ENCODE assay signal across 24 mouse cellular contexts in genomic region chr4:134112403-134112802, GRCm38 (mm10). TPM values are rescaled to one million over a fixed set of nuclear protein-coding genes. Genes with fewer than 3 reads are reported as not detected.
A peak's percentile ranks its signal among the peaks of the same experiment; 100 is the strongest.
DNase-seq lines count a peak whose midpoint lies in the region; ATAC-seq and TF ChIP-seq lines count a peak whose summit lies in the region.
"Had no signal": no experiment of that assay in that cellular context is flagged by ENCODE, and none has a peak within 500 bp of the region (broad histone marks: within the 10 kb centered on the region; RNA-seq: fewer than 3 reads in every experiment).

No protein-coding gene starts in this region.

- no peaks in the 10 kb centered on the region for H3K36me3 ChIP-seq in heart, embryonic 13.5 days
- no peaks in the 10 kb centered on the region for H3K36me3 ChIP-seq in midbrain, embryonic 11.5 days (ENCODE audit: control insufficient read depth, insufficient read depth, low read length)
- H3K36me3 ChIP-seq in midbrain, postnatal 0 days (ENCODE audit: insufficient read depth, low read length): no peaks in the 10 kb centered on the region
- peaks cover 9% of the 10 kb centered on the region for H3K36me3 ChIP-seq in E14TG2a.4 (ENCODE audit: insufficient read depth, low read length)
- H3K36me3 ChIP-seq in embryonic facial prominence, embryonic 10.5 days (replicated peaks): no peaks in the 10 kb centered on the region
- H3K36me3 ChIP-seq: embryonic facial prominence, embryonic 12.5 days; forebrain, embryonic 12.5 days; hindbrain, embryonic 13.5 days had no signal

- H3K9ac ChIP-seq in heart, embryonic 13.5 days: peak overlapping the region; percentile 44
- no peak overlapping the region for H3K9ac ChIP-seq in midbrain, embryonic 11.5 days (ENCODE audit: low read length)
- H3K9ac ChIP-seq in midbrain, postnatal 0 days (replicated peaks; ENCODE audit: low read length, poor library complexity, severe bottlenecking): no peak overlapping the region
- H3K9ac ChIP-seq: embryonic facial prominence, embryonic 12.5 days; forebrain, embryonic 12.5 days; hindbrain, embryonic 13.5 days had no signal

- no peak overlapping the region for H3K4me3 ChIP-seq in heart, embryonic 13.5 days
- no peak overlapping the region for H3K4me3 ChIP-seq in midbrain, embryonic 11.5 days (ENCODE audit: low read depth, low read length)
- no peak overlapping the region for H3K4me3 ChIP-seq in midbrain, postnatal 0 days (ENCODE audit: low read depth, low read length)
- peak overlapping the region; percentile 54 for H3K4me3 ChIP-seq in E14TG2a.4 (replicated peaks; ENCODE audit: low read length)
- H3K4me3 ChIP-seq in embryonic facial prominence, embryonic 10.5 days: no peak overlapping the region
- H3K4me3 ChIP-seq: embryonic facial prominence, embryonic 12.5 days; forebrain, embryonic 12.5 days; heart, adult 2 months; hindbrain, embryonic 13.5 days had no signal

- H3K27ac ChIP-seq in heart, embryonic 13.5 days (replicated peaks): no peak overlapping the region
- H3K27ac ChIP-seq in midbrain, embryonic 11.5 days (ENCODE audit: low read depth, low read length): no peak overlapping the region
- H3K27ac ChIP-seq in midbrain, postnatal 0 days (ENCODE audit: low read depth, low read length): no peak overlapping the region
- 0 out of 2 replicates have a peak overlapping the region, but pooled peaks have one; percentile 16 for H3K27ac ChIP-seq in embryonic facial prominence, embryonic 10.5 days (replicated peaks)
- H3K27ac ChIP-seq: embryonic facial prominence, embryonic 12.5 days; forebrain, embryonic 12.5 days; heart, adult 2 months; hindbrain, embryonic 13.5 days; hindbrain, postnatal 0 days had no signal

- peaks cover 26% of the 10 kb centered on the region for H3K4me1 ChIP-seq in heart, embryonic 13.5 days
- H3K4me1 ChIP-seq in midbrain, embryonic 11.5 days (ENCODE audit: control insufficient read depth, insufficient read depth, low read length): peaks cover 12% of the 10 kb centered on the region
- H3K4me1 ChIP-seq in midbrain, postnatal 0 days (ENCODE audit: insufficient read depth, low read length): no peaks in the 10 kb centered on the region
- H3K4me1 ChIP-seq in E14TG2a.4 (replicated peaks; ENCODE audit: low read depth, low read length): peaks cover 99% of the 10 kb centered on the region
- peaks cover 59% of the 10 kb centered on the region for H3K4me1 ChIP-seq in embryonic facial prominence, embryonic 10.5 days

- no peak for ATAC-seq in heart, embryonic 13.5 days (ENCODE audit: extremely low read depth, insufficient number of reproducible peaks, low FRiP score, low TSS enrichment)
- no peak for ATAC-seq in midbrain, embryonic 11.5 days (ENCODE audit: low FRiP score)
- no peak for ATAC-seq in midbrain, postnatal 0 days (ENCODE audit: low FRiP score)
- ATAC-seq: forebrain, embryonic 16.5 days; hindbrain, postnatal 0 days had no signal

- H3K4me2 ChIP-seq in heart, embryonic 13.5 days: no peak overlapping the region
- H3K4me2 ChIP-seq in midbrain, embryonic 11.5 days: no peak overlapping the region
- H3K4me2 ChIP-seq in midbrain, postnatal 0 days (ENCODE audit: low read depth, low read length, poor library complexity, severe bottlenecking): no peak overlapping the region
- H3K4me2 ChIP-seq: embryonic facial prominence, embryonic 12.5 days; forebrain, embryonic 12.5 days; hindbrain, embryonic 13.5 days had no signal

- no peak for TF ChIP-seq CTCF in midbrain, postnatal 0 days (IDR thresholded peaks at IDR 0.05)
- no peak for TF ChIP-seq CTCF in E14TG2a.4 (conservative IDR thresholded peaks at IDR 0.05; ENCODE audit: low read length)

- no peaks in the 10 kb centered on the region for H3K9me3 ChIP-seq in heart, embryonic 13.5 days
- H3K9me3 ChIP-seq in midbrain, embryonic 11.5 days (ENCODE audit: control insufficient read depth, low read length): no peaks in the 10 kb centered on the region
- no peaks in the 10 kb centered on the region for H3K9me3 ChIP-seq in midbrain, postnatal 0 days (ENCODE audit: low read length)
- no peaks in the 10 kb centered on the region for H3K9me3 ChIP-seq in E14TG2a.4 (ENCODE audit: low read length)
- H3K9me3 ChIP-seq in embryonic facial prominence, embryonic 10.5 days: no peaks in the 10 kb centered on the region
- H3K9me3 ChIP-seq: embryonic facial prominence, embryonic 12.5 days; forebrain, embryonic 12.5 days; hindbrain, embryonic 13.5 days had no signal

- no peaks in the 10 kb centered on the region; the same call in 1 of the 2 replicates for H3K27me3 ChIP-seq in heart, embryonic 13.5 days (replicated peaks)
- H3K27me3 ChIP-seq in midbrain, embryonic 11.5 days (ENCODE audit: control insufficient read depth, insufficient read depth, low read length): no peaks in the 10 kb centered on the region
- H3K27me3 ChIP-seq in midbrain, postnatal 0 days (ENCODE audit: insufficient read depth, low read length): no peaks in the 10 kb centered on the region
- H3K27me3 ChIP-seq in E14TG2a.4 (ENCODE audit: insufficient read depth, low read length): no peaks in the 10 kb centered on the region
- no peaks in the 10 kb centered on the region for H3K27me3 ChIP-seq in embryonic facial prominence, embryonic 10.5 days (replicated peaks; ENCODE audit: low read depth, poor library complexity, severe bottlenecking)
- H3K27me3 ChIP-seq: CH12.LX; embryonic facial prominence, embryonic 12.5 days; forebrain, embryonic 12.5 days had no signal

- 47% methylated on average over 6 of the region's 6 CpGs for WGBS in heart, embryonic 13.5 days
- 81% methylated on average over 6 of the region's 6 CpGs for WGBS in midbrain, embryonic 11.5 days
- WGBS in midbrain, postnatal 0 days: 83% methylated on average over 6 of the region's 6 CpGs
- WGBS in embryonic facial prominence, embryonic 10.5 days: 73% methylated on average over 6 of the region's 6 CpGs

- DNase-seq in heart, postnatal 4 days: no peak
- DNase-seq in midbrain, embryonic 11.5 days (ENCODE audit: low spot score, missing footprints): peak; percentile 33
- DNase-seq in midbrain, postnatal 0 days (ENCODE audit: low spot score): no peak
- DNase-seq in embryonic facial prominence, embryonic 10.5 days (ENCODE audit: low spot score): no peak
- DNase-seq: adrenal gland, adult 2 months; adrenal gland, postnatal 25 days; cerebellum, adult 2 months; cerebellum, postnatal 10 days; embryo, embryonic 11 days; gastrocnemius, postnatal 14 days; heart, adult 2 months; heart, postnatal 10 days had no signal

RNA-seq across cellular contexts. Expression of gene Ubxn11, which starts 10.0 kb away (rescaled TPM):
- 1.7 and 2.1 TPM in 2 replicates for polyA plus RNA-seq in heart, embryonic 13.5 days (2015; fragmentation: Nextera tagmentation; extraction: Ambion mirVana)
- total RNA-seq in heart, postnatal 4 days (2021): 1 to 10 TPM; 1.2 to 2.0 TPM
- polyA plus RNA-seq in midbrain, embryonic 11.5 days (2014; fragmentation: Nextera tagmentation; extraction: Ambion mirVana): 3.0 and 4.7 TPM in 2 replicates
- total RNA-seq in midbrain, postnatal 0 days (2014; rRNA removed): 4.9 and 8.4 TPM in 2 replicates
- 11.2 and 13.7 TPM in 2 replicates for polyA plus RNA-seq in midbrain, postnatal 0 days (2015; fragmentation: Nextera tagmentation; extraction: Ambion mirVana)
- 4.5 and 7.1 TPM in 2 replicates for polyA plus RNA-seq in embryonic facial prominence, embryonic 10.5 days (2016; fragmentation: Nextera tagmentation; extraction: Ambion mirVana)

RNA-seq across cellular contexts. Expression of gene Sh3bgrl3, which starts 16.2 kb away (rescaled TPM):
- polyA plus RNA-seq in heart, embryonic 13.5 days (2015; fragmentation: Nextera tagmentation; extraction: Ambion mirVana): 198 and 202 TPM in 2 replicates
- total RNA-seq in heart, postnatal 4 days (2021): 10 to 100 TPM; 70.4 to 72.6 TPM
- 308 and 312 TPM in 2 replicates for polyA plus RNA-seq in midbrain, embryonic 11.5 days (2014; fragmentation: Nextera tagmentation; extraction: Ambion mirVana)
- total RNA-seq in midbrain, postnatal 0 days (2014; rRNA removed): 162 and 224 TPM in 2 replicates
- 565 and 583 TPM in 2 replicates for polyA plus RNA-seq in midbrain, postnatal 0 days (2015; fragmentation: Nextera tagmentation; extraction: Ambion mirVana)
- 300 and 316 TPM in 2 replicates for polyA plus RNA-seq in embryonic facial prominence, embryonic 10.5 days (2016; fragmentation: Nextera tagmentation; extraction: Ambion mirVana)

RNA-seq across cellular contexts. Expression of gene Cd52, which starts 17.5 kb away (rescaled TPM):
- 7.6 and 7.7 TPM in 2 replicates for polyA plus RNA-seq in heart, embryonic 13.5 days (2015; fragmentation: Nextera tagmentation; extraction: Ambion mirVana)
- total RNA-seq in heart, postnatal 4 days (2021): 1 to 10 TPM; 4.3 to 5.6 TPM
- 4.3 and 4.7 TPM in 2 replicates for polyA plus RNA-seq in midbrain, embryonic 11.5 days (2014; fragmentation: Nextera tagmentation; extraction: Ambion mirVana)
- 0.66 TPM in 1 of 2 replicates, not detected in the other for total RNA-seq in midbrain, postnatal 0 days (2014; rRNA removed)
- 2.0 and 2.7 TPM in 2 replicates for polyA plus RNA-seq in midbrain, postnatal 0 days (2015; fragmentation: Nextera tagmentation; extraction: Ambion mirVana)
- 3.5 and 4.5 TPM in 2 replicates for polyA plus RNA-seq in embryonic facial prominence, embryonic 10.5 days (2016; fragmentation: Nextera tagmentation; extraction: Ambion mirVana)
- total RNA-seq: hindbrain, postnatal 0 days had no signal

RNA-seq across cellular contexts. Expression of gene Crybg2, which starts 51.8 kb away (rescaled TPM):
- polyA plus RNA-seq in heart, embryonic 13.5 days (2015; fragmentation: Nextera tagmentation; extraction: Ambion mirVana): 0.46 TPM in 1 of 2 replicates, not detected in the other
- total RNA-seq in heart, postnatal 4 days (2021): not detected
- 0.89 and 0.98 TPM in 2 replicates for polyA plus RNA-seq in midbrain, embryonic 11.5 days (2014; fragmentation: Nextera tagmentation; extraction: Ambion mirVana)
- total RNA-seq in midbrain, postnatal 0 days (2014; rRNA removed): 4.2 and 4.5 TPM in 2 replicates
- polyA plus RNA-seq in midbrain, postnatal 0 days (2015; fragmentation: Nextera tagmentation; extraction: Ambion mirVana): 7.7 and 8.4 TPM in 2 replicates
- 4.1 and 7.1 TPM in 2 replicates for polyA plus RNA-seq in embryonic facial prominence, embryonic 10.5 days (2016; fragmentation: Nextera tagmentation; extraction: Ambion mirVana)
- total RNA-seq: gastrocnemius, postnatal 14 days; heart, adult 2 months; heart, postnatal 10 days had no signal

RNA-seq across cellular contexts. Expression of gene Zfp683, which starts 58.8 kb away (rescaled TPM):
- polyA plus RNA-seq in heart, embryonic 13.5 days (2015; fragmentation: Nextera tagmentation; extraction: Ambion mirVana): not detected in 2 replicates
- total RNA-seq in heart, postnatal 4 days (2021): not detected
- not detected in 2 replicates for polyA plus RNA-seq in midbrain, embryonic 11.5 days (2014; fragmentation: Nextera tagmentation; extraction: Ambion mirVana)
- not detected in 2 replicates for total RNA-seq in midbrain, postnatal 0 days (2014; rRNA removed)
- polyA plus RNA-seq in midbrain, postnatal 0 days (2015; fragmentation: Nextera tagmentation; extraction: Ambion mirVana): not detected in 2 replicates
- not detected in 2 replicates for polyA plus RNA-seq in embryonic facial prominence, embryonic 10.5 days (2016; fragmentation: Nextera tagmentation; extraction: Ambion mirVana)
- total RNA-seq: adrenal gland, postnatal 25 days; CH12.LX; ES-E14; gastrocnemius, adult 18-20 months; gastrocnemius, postnatal 14 days; heart, adult 2 months; heart, postnatal 10 days; hematopoietic stem cell, adult 5-6 weeks; hindbrain, postnatal 0 days had no signal
- polyA plus RNA-seq: cerebellum, adult 2 months; embryonic facial prominence, embryonic 12.5 days; forebrain, embryonic 12.5 days; forebrain, embryonic 16.5 days; heart, adult 2 months; heart, embryonic 14.5 days; hindbrain, embryonic 13.5 days; hindbrain, postnatal 0 days had no signal
